Mouse (Mus musculus) heart, postnatal 0 days (tissue): ENCODE measurements around the gene Epha2. TPM values are rescaled to one million over a fixed set of nuclear protein-coding genes. Genes with fewer than 3 reads are reported as not detected.

Experiments used
- ATAC-seq: fragments of 200-750 bp; cut with Nextera tagmentation; 2 replicates; pipeline ENCODE4 v1.8.0; 2017; ENCODE audit warnings: low read depth, moderate number of reproducible peaks, moderate library complexity; ENCODE audit not compliant: insufficient read depth
- DNase-seq: peaks from one replicate; pipeline ENCODE4 v3.0.0-alpha.2; 2016; ENCODE audit warnings: low spot score
- H3K27ac ChIP-seq: fragments of 300-500 bp; sonication (generic); 2 replicates; pipeline ENCODE4 v1.5.1; 2014; ENCODE audit warnings: low read depth, mild to moderate bottlenecking
- H3K27me3 ChIP-seq: fragments of 300-500 bp; sonication (generic); 2 replicates; pipeline ENCODE4 v1.6.1; 2014; ENCODE audit warnings: low read length, mixed read lengths; ENCODE audit not compliant: control insufficient read depth, insufficient read depth
- H3K36me3 ChIP-seq: fragments of 300-500 bp; sonication (generic); replicated peaks from 2 replicates; pipeline ENCODE4 v1.6.1; 2014; ENCODE audit warnings: low read length, mixed read lengths; ENCODE audit not compliant: control insufficient read depth, insufficient read depth
- H3K4me1 ChIP-seq: fragments of 300-500 bp; sonication (generic); 2 replicates; pipeline ENCODE4 v1.6.1; 2014; ENCODE audit warnings: antibody characterized with exemption; ENCODE audit not compliant: control insufficient read depth, insufficient read depth
- H3K4me2 ChIP-seq: fragments of 300-500 bp; sonication (generic); 2 replicates; pipeline ENCODE4 v1.6.1; 2014; ENCODE audit warnings: low read depth, mild to moderate bottlenecking, low read length, moderate library complexity
- H3K4me3 ChIP-seq: fragments of 300-500 bp; sonication (generic); 2 replicates; pipeline ENCODE4 v1.5.1; 2014; ENCODE audit warnings: low read depth, low read length
- H3K9ac ChIP-seq: fragments of 300-500 bp; sonication (generic); replicated peaks from 2 replicates; pipeline ENCODE4 v1.6.1; 2014; ENCODE audit warnings: low read depth, low read length, mixed read lengths
- H3K9me3 ChIP-seq: fragments of 300-500 bp; sonication (generic); replicated peaks from 2 replicates; pipeline ENCODE4 v1.6.1; 2016; ENCODE audit warnings: low read length; ENCODE audit not compliant: control insufficient read depth
- CTCF ChIP-seq: IDR thresholded peaks from 2 replicates; pipeline ENCODE4 v1.5.1; 2016; ENCODE audit warnings: antibody characterized with exemption, control low read depth, low read depth
- EP300 ChIP-seq: IDR thresholded peaks from 2 replicates; pipeline ENCODE4 v1.6.1; 2016; ENCODE audit warnings: antibody characterized with exemption, low read depth
- WGBS: fragments of 180-500 bp; shearing (Covaris S2); extraction: QIAGEN DNeasy Blood & Tissue Kit; methylation state at CpG from one replicate; pipeline ENCODE4 v1.1.7; 2014; 5-methylcytosine and 5-hydroxymethylcytosine counted together
- polyA plus RNA-seq: library from polyadenylated mRNA; unstranded; fragments of >200 nt; fragmentation: Nextera tagmentation; extraction: Ambion mirVana; gene quantifications from 2 replicates; pipeline ENCODE4 v1.2.1, GENCODE M21; 2015
- total RNA-seq: library from RNA; depleted of rRNA; stranded (reverse); fragments of >200 nt; gene quantifications from 2 replicates; pipeline ENCODE4 v1.2.3, GENCODE M21; 2014; ENCODE audit warnings: low replicate concordance; rRNA removed

Epha2 gene
- total RNA-seq (10.1 and 11.7 TPM in 2 replicates), polyA plus RNA-seq (1.4 TPM in 2 replicates)

DNA sequence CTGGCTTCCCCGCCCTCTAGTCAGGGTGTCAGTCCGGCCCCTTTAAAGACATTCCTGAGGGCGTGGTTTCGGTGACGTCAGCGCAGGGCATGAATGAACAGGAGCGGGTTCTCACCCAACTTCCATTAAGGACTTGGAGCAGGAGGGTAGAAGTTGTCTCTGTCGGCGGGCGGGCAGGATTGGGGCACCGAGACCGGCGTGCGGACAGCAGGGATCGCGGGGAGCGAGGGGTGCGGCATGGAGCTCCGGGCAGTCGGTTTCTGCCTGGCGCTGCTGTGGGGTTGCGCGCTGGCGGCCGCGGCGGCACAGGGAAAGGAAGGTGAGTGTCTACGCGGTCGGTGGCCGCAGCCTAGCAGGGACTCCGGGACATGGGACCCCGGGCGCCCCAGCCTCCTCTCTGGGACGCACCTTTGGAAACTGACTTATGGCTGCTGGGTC lies at the start of gene Epha2:
Gene Epha2, plus strand, starts transcription at position 125 of the 438 bp plus-strand sequence.
- Histone ChIP-seq H3K9ac (peak within 1 kb of the TSS; percentile 55), H3K36me3 (no peaks in the 10 kb centered on the region), H3K27me3 (peaks cover 12% of the 10 kb centered on the region; the same call in 1 of the 2 replicates), H3K4me2 (peak within 1 kb of the TSS; percentile 94), H3K9me3 (no peaks in the 10 kb centered on the region), H3K4me3 (peak within 1 kb of the TSS; percentile 58), H3K27ac (peak within 1 kb of the TSS; percentile 11; the same call in 1 of the 2 replicates), H3K4me1 (peaks cover 8% of the 10 kb centered on the region; the same call in 1 of the 2 replicates)
- WGBS: under 1% methylated on average over 34 of the region's 35 CpGs
- DNase-seq: peak; percentile 77
- ATAC-seq: peak; percentile 71
- TF ChIP-seq EP300 (no peak), CTCF (no peak)

GRCm38 (mm10) chr4:141252641-141253040 lies 48.4 kb upstream of the Epha2 start:
- TF ChIP-seq CTCF (peak; percentile 17; the same call in 1 of the 2 replicates), EP300 (no peak)
- Histone ChIP-seq H3K36me3 (no peaks in the 10 kb centered on the region), H3K4me2 (no peak overlapping the region), H3K9ac (no peak overlapping the region), H3K27ac (no peak overlapping the region), H3K9me3 (no peaks in the 10 kb centered on the region), H3K4me1 (no peaks in the 10 kb centered on the region), H3K27me3 (peaks cover 17% of the 10 kb centered on the region), H3K4me3 (no peak overlapping the region)
- WGBS: 60% methylated on average over 2 of the region's 2 CpGs
- DNase-seq (no peak), ATAC-seq (no peak)

DNA sequence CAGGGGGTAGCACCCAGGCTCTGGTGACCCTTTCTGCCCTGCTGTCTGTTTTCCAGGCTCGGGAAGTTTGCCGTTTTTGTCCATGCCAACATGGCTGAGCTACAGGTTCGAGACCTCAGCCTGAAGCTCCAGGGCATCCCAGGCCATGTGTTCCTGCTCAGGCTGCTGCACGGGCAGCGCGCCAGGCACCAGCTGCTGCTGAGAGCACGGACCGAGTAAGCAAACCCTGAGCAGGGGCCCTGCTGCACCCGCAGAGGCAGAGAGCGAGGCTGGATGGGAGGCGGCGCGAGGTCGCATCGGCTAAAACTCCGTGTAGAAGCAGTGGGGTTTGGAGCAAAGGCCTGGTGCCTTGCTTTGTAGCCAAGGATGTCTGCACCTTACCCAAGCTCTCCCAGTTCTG lies 46.8 kb upstream of the Epha2 start:
- ATAC-seq: peak; percentile 58
- Histone ChIP-seq H3K27me3 (peaks cover under 1% of the 10 kb centered on the region; the same call in 1 of the 2 replicates), H3K4me2 (no peak overlapping the region), H3K9ac (no peak overlapping the region), H3K4me1 (no peaks in the 10 kb centered on the region), H3K4me3 (no peak overlapping the region), H3K9me3 (no peaks in the 10 kb centered on the region), H3K36me3 (no peaks in the 10 kb centered on the region), H3K27ac (no peak overlapping the region)
- no peak for DNase-seq
- 66% methylated on average over 16 of the region's 16 CpGs for WGBS
- TF ChIP-seq EP300: no peak
- TF ChIP-seq CTCF: no peak

DNA sequence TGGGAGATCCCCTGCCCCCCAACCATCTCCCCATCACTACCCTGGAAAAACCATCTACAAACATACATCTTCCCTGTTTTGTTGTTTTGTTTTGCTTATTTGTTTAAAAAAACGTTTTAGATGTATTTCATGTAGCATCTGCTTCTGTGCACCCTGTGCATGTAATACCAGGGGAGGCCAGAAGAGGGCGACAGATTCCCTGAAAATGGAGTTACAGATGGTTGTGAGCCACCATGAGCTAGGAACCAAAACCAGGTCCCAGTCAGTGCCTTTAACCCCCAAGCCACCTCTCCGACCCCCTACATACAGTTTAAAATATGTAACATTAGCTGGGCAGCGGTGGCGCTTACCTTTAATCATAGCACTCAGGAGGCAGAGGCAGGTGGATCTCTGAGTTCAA lies 43.6 kb upstream of the Epha2 start:
- WGBS: 69% methylated on average over 5 of the region's 5 CpGs
- no peak overlapping the region for H3K27ac ChIP-seq
- TF ChIP-seq EP300 (no peak), CTCF (peak; percentile 48)
- H3K36me3 ChIP-seq: no peaks in the 10 kb centered on the region
- H3K27me3 ChIP-seq: no peaks in the 10 kb centered on the region
- peaks cover 6% of the 10 kb centered on the region; the same call in 1 of the 2 replicates for H3K4me1 ChIP-seq
- H3K4me2 ChIP-seq: no peak overlapping the region
- H3K9me3 ChIP-seq: no peaks in the 10 kb centered on the region
- no peak overlapping the region for H3K4me3 ChIP-seq
- H3K9ac ChIP-seq: no peak overlapping the region
- DNase-seq (no peak), ATAC-seq (no peak)

GRCm38 (mm10) chr4:141259413-141259812 lies 41.6 kb upstream of the Epha2 start:
- Histone ChIP-seq H3K27ac (no peak overlapping the region), H3K4me2 (no peak overlapping the region), H3K4me1 (peaks cover 6% of the 10 kb centered on the region; the same call in 1 of the 2 replicates), H3K27me3 (no peaks in the 10 kb centered on the region), H3K9me3 (no peaks in the 10 kb centered on the region), H3K4me3 (no peak overlapping the region), H3K9ac (no peak overlapping the region), H3K36me3 (no peaks in the 10 kb centered on the region)
- ATAC-seq (no peak), DNase-seq (no peak)
- WGBS: 70% methylated on average over 12 of the region's 12 CpGs
- TF ChIP-seq EP300 (no peak), CTCF (no peak)
